In the genomic region with DNA sequence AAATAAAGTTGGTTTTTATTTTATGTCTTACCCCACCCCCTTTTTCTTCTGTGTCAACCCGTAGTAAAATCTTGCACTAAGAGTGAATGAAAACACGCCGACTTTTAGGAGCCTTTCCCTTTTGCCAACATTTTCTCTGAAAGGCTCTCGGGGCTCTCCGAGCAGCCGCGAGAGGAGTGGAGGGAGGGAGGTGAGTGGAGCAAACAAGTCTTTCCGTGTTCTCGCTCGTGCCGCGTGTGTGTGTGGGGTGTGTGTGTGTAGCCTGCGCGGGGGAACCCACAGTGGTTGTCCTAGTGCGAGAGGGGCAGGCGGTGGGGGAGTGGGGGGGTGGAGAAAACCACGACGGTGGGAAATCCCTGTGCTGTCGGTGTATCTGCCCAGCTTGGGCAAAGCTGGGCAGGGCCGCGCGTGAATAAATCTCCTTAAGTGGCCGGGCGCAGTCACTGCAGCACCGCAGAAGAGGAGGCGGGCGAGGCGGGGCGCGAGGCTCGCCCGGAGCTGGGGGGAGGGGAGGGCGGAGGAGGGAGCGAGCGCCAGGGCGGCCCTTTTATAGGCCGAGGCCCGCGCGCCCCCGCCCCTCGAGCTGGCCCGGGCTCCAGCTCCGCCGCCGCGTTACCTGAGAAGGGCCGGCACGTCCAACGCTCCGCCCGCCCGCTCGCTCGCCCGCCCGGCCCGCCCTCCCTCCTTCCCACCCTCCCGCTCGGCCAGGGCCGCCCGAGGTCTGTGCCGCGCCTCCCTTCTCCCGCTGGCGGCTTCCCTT, we compare ENCODE assay signal across 8 mouse cellular contexts. TPM values are rescaled to one million over a fixed set of nuclear protein-coding genes. Genes with fewer than 3 reads are reported as not detected.
DNase-seq lines count a peak whose midpoint lies in the region; ATAC-seq and TF ChIP-seq lines count a peak whose summit lies in the region.

No protein-coding gene starts in this region.

- peak overlapping the region; percentile 96 for H3K9ac ChIP-seq in forebrain, postnatal 0 days
- peak overlapping the region; percentile 98 for H3K9ac ChIP-seq in lung, embryonic 16.5 days (ENCODE audit: low read length)

- peaks cover 10% of the 10 kb centered on the region; the same call in 1 of the 2 replicates for H3K4me1 ChIP-seq in forebrain, postnatal 0 days (ENCODE audit: insufficient read depth)
- peaks cover 9% of the 10 kb centered on the region for H3K4me1 ChIP-seq in lung, embryonic 16.5 days (replicated peaks; ENCODE audit: control insufficient read depth, insufficient read depth, low read length)

- H3K4me2 ChIP-seq in forebrain, postnatal 0 days (ENCODE audit: low read depth): peak overlapping the region; percentile 59
- peak overlapping the region; percentile 70 for H3K4me2 ChIP-seq in lung, embryonic 16.5 days (ENCODE audit: low read depth, low read length)

- peak; percentile 42 for DNase-seq in MEL-GATA-1-ER (ENCODE audit: extremely low read depth, low read depth)
- peak; percentile 96 to 97 for DNase-seq in cerebellum, adult 18-20 months
- DNase-seq in forebrain, postnatal 0 days: peak; percentile 92
- peak; percentile 90 to 94 for DNase-seq in heart, postnatal 36 days
- DNase-seq in layer of hippocampus, adult 9-10 months (ENCODE audit: low spot score): peak; percentile 5
- DNase-seq in ovary, adult 18-20 months (ENCODE audit: low spot score): peak; percentile 92
- peak; percentile 91 to 94 for DNase-seq in thymus, postnatal 36 days

- H3K9me3 ChIP-seq in forebrain, postnatal 0 days (ENCODE audit: low read length): no peaks in the 10 kb centered on the region
- no peaks in the 10 kb centered on the region for H3K9me3 ChIP-seq in lung, embryonic 16.5 days (ENCODE audit: control insufficient read depth, low read length)

- TF ChIP-seq CTCF in forebrain, postnatal 0 days (IDR thresholded peaks at IDR 0.05; ENCODE audit: low read depth): no peak

- peak; percentile 87 for ATAC-seq in forebrain, postnatal 0 days
- peak; percentile 93 for ATAC-seq in lung, embryonic 16.5 days (ENCODE audit: low read depth)

- peak overlapping the region; percentile 91 for H3K4me3 ChIP-seq in forebrain, postnatal 0 days (ENCODE audit: low read depth, low read length)
- H3K4me3 ChIP-seq in lung, embryonic 16.5 days (ENCODE audit: low read length): peak overlapping the region; percentile 94

- H3K27me3 ChIP-seq in forebrain, postnatal 0 days (ENCODE audit: insufficient read depth, low read length): no peaks in the 10 kb centered on the region
- no peaks in the 10 kb centered on the region for H3K27me3 ChIP-seq in lung, embryonic 16.5 days (ENCODE audit: control insufficient read depth, insufficient read depth, low read depth, low read length)

- no peaks in the 10 kb centered on the region; the same call in 1 of the 2 replicates for H3K36me3 ChIP-seq in forebrain, postnatal 0 days (ENCODE audit: insufficient read depth)
- no peaks in the 10 kb centered on the region for H3K36me3 ChIP-seq in lung, embryonic 16.5 days (ENCODE audit: control insufficient read depth, insufficient read depth, low read length)

- peak overlapping the region; percentile 100 for H3K27ac ChIP-seq in forebrain, postnatal 0 days (ENCODE audit: low read depth, low read length)
- peak overlapping the region; percentile 100 for H3K27ac ChIP-seq in lung, embryonic 16.5 days (ENCODE audit: low read length)

- intact Hi-C loops in heart, postnatal 36 days (cut with DNase I): loop anchor here (1.0 to 5.0 kb wide), 5 partner anchors 74 to 559 kb away; partner anchors contain the start of genes Fyn, Mfsd4b4 and Traf3ip2

- 1% methylated on average over 35 of the region's 66 CpGs for WGBS in forebrain, postnatal 0 days
- 0% methylated on average over 31 of the region's 66 CpGs for WGBS in lung, embryonic 16.5 days

RNA-seq across cellular contexts. Expression of gene Rev3l, which starts 0.8 kb away (rescaled TPM):
- total RNA-seq in forebrain, postnatal 0 days (2014; rRNA removed): 111 and 152 TPM in 2 replicates
- 16.9 and 22.7 TPM in 2 replicates for polyA plus RNA-seq in forebrain, postnatal 0 days (2015; fragmentation: Nextera tagmentation; extraction: Ambion mirVana)
- total RNA-seq in heart, postnatal 36 days (2021): 10 to 100 TPM; 14.3 to 17.9 TPM
- polyA plus RNA-seq in lung, embryonic 16.5 days (2015; fragmentation: Nextera tagmentation; extraction: Ambion mirVana): 14.6 and 21.2 TPM in 2 replicates

Comparison
In these comparisons a context has a peak if more than half of its experiments do, and no peak if none do; other contexts are left out.
1. Peak in every context shown above with its lines: DNase-seq, ATAC-seq, H3K4me3 ChIP-seq and H3K27ac ChIP-seq.
2. DNase-seq: peak in every context shown above with its lines; median percentile 96 in cerebellum, adult 18-20 months; 92 in thymus, postnatal 36 days; 92 in forebrain, postnatal 0 days; 92 in heart, postnatal 36 days; 92 in ovary, adult 18-20 months; 42 in MEL-GATA-1-ER; 5 in layer of hippocampus, adult 9-10 months.